Mouse (Mus musculus) kidney, adult 9 months (tissue): Measurements from ENCODE around the gene Cass4.

Experiments used
- DNase-seq: peaks from one replicate; pipeline ENCODE4 v3.0.0; 2022

The Cass4 gene

GRCm38 (mm10) chr2:172392041-172392521 lies 1.5 kb upstream of the Cass4 start:
- DNase-seq, result no peak

- no peak for DNase-seq
These were observed 428 bp downstream of the Cass4 start for GRCm38 (mm10) chr2:172394052-172394392.

GRCm38 (mm10) chr2:172394671-172395070 lies 1.1 kb downstream of the Cass4 start:
- no peak for DNase-seq

- no peak for DNase-seq
These were observed 2.4 kb downstream of the Cass4 start for GRCm38 (mm10) chr2:172395961-172396360.

- no peak for DNase-seq
These were observed 6.3 kb downstream of the Cass4 start for GRCm38 (mm10) chr2:172399901-172400300.

- peak; percentile 16 for DNase-seq
These were observed 7.7 kb downstream of the Cass4 start for GRCm38 (mm10) chr2:172401116-172401825.

- no peak for DNase-seq
These were observed 10.6 kb downstream of the Cass4 start for GRCm38 (mm10) chr2:172404239-172404638.

- DNase-seq, result no peak
These were observed 11.4 kb downstream of the Cass4 start for GRCm38 (mm10) chr2:172405011-172405410.

- DNase-seq, result peak; percentile 11
These were observed 12.6 kb downstream of the Cass4 start for GRCm38 (mm10) chr2:172406173-172406572.

GRCm38 (mm10) chr2:172407499-172407898 lies 13.9 kb downstream of the Cass4 start:
- DNase-seq, result no peak

GRCm38 (mm10) chr2:172410686-172411085 lies 17.1 kb downstream of the Cass4 start:
- DNase-seq, result no peak

- DNase-seq, result no peak
These were observed 17.5 kb downstream of the Cass4 start for GRCm38 (mm10) chr2:172411091-172411490.

GRCm38 (mm10) chr2:172412454-172412853 lies 18.9 kb downstream of the Cass4 start:
- DNase-seq, result peak; percentile 20

- DNase-seq, result no peak
These were observed 19.7 kb downstream of the Cass4 start for GRCm38 (mm10) chr2:172413273-172413672.

- DNase-seq, result no peak
These were observed 20.3 kb downstream of the Cass4 start for GRCm38 (mm10) chr2:172413894-172414293.

GRCm38 (mm10) chr2:172416218-172416617 lies 22.6 kb downstream of the Cass4 start:
- DNase-seq, result no peak

- DNase-seq, result no peak
These were observed 23.3 kb downstream of the Cass4 start for GRCm38 (mm10) chr2:172416876-172417275.

GRCm38 (mm10) chr2:172418208-172418607 lies 24.6 kb downstream of the Cass4 start:
- no peak for DNase-seq

GRCm38 (mm10) chr2:172430609-172431008 lies 37.0 kb downstream of the Cass4 start:
- DNase-seq, result peak; percentile 26

- no peak for DNase-seq
These were observed 40.2 kb downstream of the Cass4 start for GRCm38 (mm10) chr2:172433746-172434145.

GRCm38 (mm10) chr2:172437371-172437952 lies 43.9 kb downstream of the Cass4 start:
- no peak for DNase-seq

- DNase-seq, result peak; percentile 99
These were observed 46.4 kb downstream of the Cass4 start, which contains the start of gene Rtf2 for GRCm38 (mm10) chr2:172439843-172440639. TSS of gene Rtf2 (plus strand) at chr2:172440556.

- DNase-seq, result no peak
These were observed 47.0 kb downstream of the Cass4 start for GRCm38 (mm10) chr2:172440640-172441005.

- DNase-seq, result peak; percentile 45
These were observed 47.6 kb downstream of the Cass4 start for GRCm38 (mm10) chr2:172441176-172441575.
